10 mouse cellular contexts compared by ENCODE assay signal in the genomic region with DNA sequence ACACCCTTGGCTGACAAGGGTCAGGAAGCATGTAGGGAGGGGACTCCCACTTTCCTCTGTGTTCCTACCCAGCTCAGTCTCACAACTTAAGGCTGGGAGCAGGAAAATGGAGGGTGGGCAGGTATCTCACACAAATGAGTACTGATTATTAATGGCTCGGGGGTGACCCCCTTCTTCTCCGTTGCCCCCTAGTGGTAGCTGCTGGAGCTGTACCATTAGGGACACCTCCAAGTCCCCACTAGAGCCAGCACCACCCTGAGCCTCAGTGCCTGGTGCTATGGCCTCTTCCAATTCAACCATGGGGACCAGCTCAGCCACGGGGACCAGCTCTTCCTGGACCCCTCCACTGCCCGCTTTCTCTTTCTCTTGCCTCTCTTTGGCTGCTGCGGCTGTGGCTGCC. TPM values are rescaled to one million over a fixed set of nuclear protein-coding genes. Genes with fewer than 3 reads are reported as not detected.
DNase-seq lines count a peak whose midpoint lies in the region; ATAC-seq and TF ChIP-seq lines count a peak whose summit lies in the region.
"Had no signal": no experiment of that assay in that cellular context is flagged by ENCODE, and none has a peak within 500 bp of the region (broad histone marks: within the 10 kb centered on the region; RNA-seq: fewer than 3 reads in every experiment).

No protein-coding gene starts in this region.

- intact Hi-C loops in left cerebral cortex, postnatal 36 days (cut with DNase I), result no loop called here

- no peaks in the 10 kb centered on the region for H3K4me1 ChIP-seq in hindbrain, embryonic 11.5 days (replicated peaks; ENCODE audit: control insufficient read depth, insufficient read depth, low read length)
- peaks cover 2% of the 10 kb centered on the region; the same call in 1 of the 2 replicates for H3K4me1 ChIP-seq in hindbrain, embryonic 13.5 days (replicated peaks)
- H3K4me1 ChIP-seq in liver, embryonic 16.5 days (ENCODE audit: control insufficient read depth, low read depth, low read length), result peaks cover 12% of the 10 kb centered on the region
- H3K4me1 ChIP-seq in spleen, adult 2 months (ENCODE audit: control insufficient read depth, insufficient read depth, insufficient read length), result peaks cover 9% of the 10 kb centered on the region; the same call in 1 of the 2 replicates

- DNase-seq in hindbrain, embryonic 11.5 days (ENCODE audit: low spot score), result peak; percentile 51
- peak; percentile 83 to 85 for DNase-seq in B cell, adult 2 months
- DNase-seq in MN1 (ENCODE audit: low spot score), result peak; percentile 36
- peak in 1 of 2 experiments; percentile 71 for DNase-seq in spleen, adult 2 months (ENCODE audit: low read depth in 1 of 2, low spot score in 2 of 2)
- no peak for DNase-seq in left cerebral cortex, postnatal 36 days (ENCODE audit: low spot score in 2 of 2)

- ATAC-seq in hindbrain, embryonic 11.5 days (ENCODE audit: low FRiP score), result no peak
- no peak for ATAC-seq in hindbrain, embryonic 13.5 days (ENCODE audit: low FRiP score)
- peak; percentile 74 for ATAC-seq in erythroid progenitor cell, adult 5-6 weeks (replicated peaks; ENCODE audit: low FRiP score, poor library complexity, severe bottlenecking)
- peak; percentile 24; the same call in 1 of the 2 replicates for ATAC-seq in liver, embryonic 16.5 days (ENCODE audit: low read depth)

- peak; percentile 42; the same call in 1 of the 2 replicates for TF ChIP-seq CTCF in spleen, adult 2 months (IDR thresholded peaks at IDR 0.05; ENCODE audit: extremely low read depth, insufficient read depth, insufficient read length, insufficient replicate concordance)

- no peak overlapping the region for H3K27ac ChIP-seq in hindbrain, embryonic 11.5 days (ENCODE audit: low read depth, low read length)
- no peak overlapping the region for H3K27ac ChIP-seq in hindbrain, embryonic 13.5 days
- no peak overlapping the region for H3K27ac ChIP-seq in liver, embryonic 16.5 days (ENCODE audit: low read length)
- no peak overlapping the region for H3K27ac ChIP-seq in spleen, adult 2 months (ENCODE audit: insufficient read depth, low read length)

- H3K4me3 ChIP-seq in hindbrain, embryonic 11.5 days (ENCODE audit: low read depth, low read length), result no peak overlapping the region
- no peak overlapping the region for H3K4me3 ChIP-seq in hindbrain, embryonic 13.5 days
- H3K4me3 ChIP-seq in liver, embryonic 16.5 days (ENCODE audit: low read depth, low read length), result no peak overlapping the region
- no peak overlapping the region for H3K4me3 ChIP-seq in spleen, adult 2 months (ENCODE audit: extremely low read depth, insufficient read depth, insufficient read length)
- H3K4me3 ChIP-seq: embryonic facial prominence, embryonic 15.5 days; limb, embryonic 13.5 days had no signal

- TF ChIP-seq POLR2A in spleen, adult 2 months (IDR thresholded peaks at IDR 0.05; ENCODE audit: low read depth, low read length), result no peak

- peaks cover 12% of the 10 kb centered on the region for H3K36me3 ChIP-seq in hindbrain, embryonic 11.5 days (ENCODE audit: control insufficient read depth, insufficient read depth, low read length)
- peaks cover 62% of the 10 kb centered on the region for H3K36me3 ChIP-seq in hindbrain, embryonic 13.5 days
- peaks cover 26% of the 10 kb centered on the region for H3K36me3 ChIP-seq in liver, embryonic 16.5 days (ENCODE audit: control insufficient read depth, insufficient read depth)
- peaks cover 23% of the 10 kb centered on the region for H3K36me3 ChIP-seq in spleen, adult 2 months (ENCODE audit: control insufficient read depth, insufficient read depth, low read length)

- H3K9ac ChIP-seq in hindbrain, embryonic 11.5 days (ENCODE audit: low read depth, low read length), result no peak overlapping the region
- H3K9ac ChIP-seq in hindbrain, embryonic 13.5 days, result no peak overlapping the region
- H3K9ac ChIP-seq in liver, embryonic 16.5 days (ENCODE audit: low read depth, low read length), result no peak overlapping the region
- H3K9ac ChIP-seq: embryonic facial prominence, embryonic 15.5 days; limb, embryonic 13.5 days had no signal

- H3K4me2 ChIP-seq in hindbrain, embryonic 11.5 days (replicated peaks; ENCODE audit: low read depth, low read length), result no peak overlapping the region
- no peak overlapping the region for H3K4me2 ChIP-seq in hindbrain, embryonic 13.5 days
- no peak overlapping the region for H3K4me2 ChIP-seq in liver, embryonic 16.5 days (ENCODE audit: low read depth, low read length)
- H3K4me2 ChIP-seq: embryonic facial prominence, embryonic 15.5 days; limb, embryonic 13.5 days had no signal

- H3K9me3 ChIP-seq in hindbrain, embryonic 11.5 days (ENCODE audit: control insufficient read depth, low read length), result no peaks in the 10 kb centered on the region
- H3K9me3 ChIP-seq in hindbrain, embryonic 13.5 days, result no peaks in the 10 kb centered on the region
- H3K9me3 ChIP-seq in liver, embryonic 16.5 days (replicated peaks; ENCODE audit: control insufficient read depth, low read length), result no peaks in the 10 kb centered on the region
- H3K9me3 ChIP-seq: embryonic facial prominence, embryonic 15.5 days; limb, embryonic 13.5 days had no signal

- H3K27me3 ChIP-seq in hindbrain, embryonic 11.5 days (ENCODE audit: control insufficient read depth, insufficient read depth, low read length), result no peaks in the 10 kb centered on the region
- H3K27me3 ChIP-seq in hindbrain, embryonic 13.5 days, result no peaks in the 10 kb centered on the region
- no peaks in the 10 kb centered on the region for H3K27me3 ChIP-seq in liver, embryonic 16.5 days (ENCODE audit: control insufficient read depth, insufficient read depth, low read depth, low read length)
- no peaks in the 10 kb centered on the region for H3K27me3 ChIP-seq in spleen, adult 2 months (ENCODE audit: control insufficient read depth, insufficient read depth, low read length)
- H3K27me3 ChIP-seq: embryonic facial prominence, embryonic 15.5 days; limb, embryonic 13.5 days had no signal

- WGBS in hindbrain, embryonic 11.5 days, result 72% methylated on average over 5 of the region's 5 CpGs
- WGBS in hindbrain, embryonic 13.5 days, result 68% methylated on average over 5 of the region's 5 CpGs
- 54% methylated on average over 5 of the region's 5 CpGs for WGBS in liver, embryonic 16.5 days (ENCODE audit: insufficient replicate concordance)
- WGBS in spleen, adult 2 months, result 46% methylated on average over 5 of the region's 5 CpGs

RNA-seq across cellular contexts. Expression of gene Atp2a1, which starts 4.4 kb away (rescaled TPM):
- polyA plus RNA-seq in hindbrain, embryonic 11.5 days (2014; fragmentation: Nextera tagmentation; extraction: Ambion mirVana), result 2.7 and 3.0 TPM in 2 replicates
- 1.5 and 4.1 TPM in 2 replicates for polyA plus RNA-seq in hindbrain, embryonic 13.5 days (2015; fragmentation: Nextera tagmentation; extraction: Ambion mirVana)
- 2.2 TPM in 1 of 2 replicates, not detected in the other for total RNA-seq in erythroid progenitor cell, adult 5-6 weeks (2015; ENCODE audit: low replicate concordance)
- not detected in 2 replicates for total RNA-seq in erythroid progenitor cell, adult 5-6 weeks (2017; ENCODE audit: low replicate concordance)
- polyA plus RNA-seq in liver, embryonic 16.5 days (2015; fragmentation: Nextera tagmentation; extraction: Ambion mirVana), result 8.7 and 22.0 TPM in 2 replicates
- polyA plus RNA-seq in spleen, adult 2 months (2012; rRNA removed), result 2.4 and 2.6 TPM in 2 replicates
- under 1 TPM in 1 of 2 experiments, not detected in 1; 0.54 TPM for total RNA-seq in left cerebral cortex, postnatal 36 days (2021)

RNA-seq across cellular contexts. Expression of gene Sh2b1, which starts 8.0 kb away (rescaled TPM):
- polyA plus RNA-seq in hindbrain, embryonic 11.5 days (2014; fragmentation: Nextera tagmentation; extraction: Ambion mirVana), result 38.0 and 41.0 TPM in 2 replicates
- 63.7 and 64.5 TPM in 2 replicates for polyA plus RNA-seq in hindbrain, embryonic 13.5 days (2015; fragmentation: Nextera tagmentation; extraction: Ambion mirVana)
- total RNA-seq in erythroid progenitor cell, adult 5-6 weeks (2015; ENCODE audit: low replicate concordance), result 4.7 and 12.6 TPM in 2 replicates
- total RNA-seq in erythroid progenitor cell, adult 5-6 weeks (2017; ENCODE audit: low replicate concordance), result 4.1 and 4.6 TPM in 2 replicates
- 14.2 and 14.5 TPM in 2 replicates for polyA plus RNA-seq in liver, embryonic 16.5 days (2015; fragmentation: Nextera tagmentation; extraction: Ambion mirVana)
- 53.4 and 67.4 TPM in 2 replicates for polyA plus RNA-seq in spleen, adult 2 months (2012; rRNA removed)
- total RNA-seq in left cerebral cortex, postnatal 36 days (2021), result 10 to 100 TPM; 68.5 to 73.5 TPM

RNA-seq across cellular contexts. Expression of gene Tufm, which starts 19.9 kb away (rescaled TPM):
- 140 and 147 TPM in 2 replicates for polyA plus RNA-seq in hindbrain, embryonic 11.5 days (2014; fragmentation: Nextera tagmentation; extraction: Ambion mirVana)
- 118 and 120 TPM in 2 replicates for polyA plus RNA-seq in hindbrain, embryonic 13.5 days (2015; fragmentation: Nextera tagmentation; extraction: Ambion mirVana)
- total RNA-seq in erythroid progenitor cell, adult 5-6 weeks (2015; ENCODE audit: low replicate concordance), result 23.8 and 28.1 TPM in 2 replicates
- 10.7 and 11.6 TPM in 2 replicates for total RNA-seq in erythroid progenitor cell, adult 5-6 weeks (2017; ENCODE audit: low replicate concordance)
- polyA plus RNA-seq in liver, embryonic 16.5 days (2015; fragmentation: Nextera tagmentation; extraction: Ambion mirVana), result 81.0 and 84.0 TPM in 2 replicates
- polyA plus RNA-seq in spleen, adult 2 months (2012; rRNA removed), result 51.8 and 58.1 TPM in 2 replicates
- 10 to 100 TPM; 77.2 to 81.6 TPM for total RNA-seq in left cerebral cortex, postnatal 36 days (2021)

RNA-seq across cellular contexts. Expression of gene Atxn2l, which starts 36.0 kb away (rescaled TPM):
- polyA plus RNA-seq in hindbrain, embryonic 11.5 days (2014; fragmentation: Nextera tagmentation; extraction: Ambion mirVana), result 54.5 and 55.1 TPM in 2 replicates
- polyA plus RNA-seq in hindbrain, embryonic 13.5 days (2015; fragmentation: Nextera tagmentation; extraction: Ambion mirVana), result 61.6 and 65.4 TPM in 2 replicates
- total RNA-seq in erythroid progenitor cell, adult 5-6 weeks (2015; ENCODE audit: low replicate concordance), result 94.7 and 95.1 TPM in 2 replicates
- 71.8 and 75.6 TPM in 2 replicates for total RNA-seq in erythroid progenitor cell, adult 5-6 weeks (2017; ENCODE audit: low replicate concordance)
- 21.6 and 24.5 TPM in 2 replicates for polyA plus RNA-seq in liver, embryonic 16.5 days (2015; fragmentation: Nextera tagmentation; extraction: Ambion mirVana)
- polyA plus RNA-seq in spleen, adult 2 months (2012; rRNA removed), result 208 and 311 TPM in 2 replicates
- 100 to 1,000 TPM; 102 to 144 TPM for total RNA-seq in left cerebral cortex, postnatal 36 days (2021)

RNA-seq across cellular contexts. Expression of gene Rabep2, which starts 38.7 kb away (rescaled TPM):
- polyA plus RNA-seq in hindbrain, embryonic 11.5 days (2014; fragmentation: Nextera tagmentation; extraction: Ambion mirVana), result 19.5 and 20.2 TPM in 2 replicates
- polyA plus RNA-seq in hindbrain, embryonic 13.5 days (2015; fragmentation: Nextera tagmentation; extraction: Ambion mirVana), result 24.3 and 26.8 TPM in 2 replicates
- 4.3 and 8.0 TPM in 2 replicates for total RNA-seq in erythroid progenitor cell, adult 5-6 weeks (2015; ENCODE audit: low replicate concordance)
- 1.4 and 7.2 TPM in 2 replicates for total RNA-seq in erythroid progenitor cell, adult 5-6 weeks (2017; ENCODE audit: low replicate concordance)
- 6.0 and 6.3 TPM in 2 replicates for polyA plus RNA-seq in liver, embryonic 16.5 days (2015; fragmentation: Nextera tagmentation; extraction: Ambion mirVana)
- 60.3 and 73.9 TPM in 2 replicates for polyA plus RNA-seq in spleen, adult 2 months (2012; rRNA removed)
- total RNA-seq in left cerebral cortex, postnatal 36 days (2021), result 10 to 100 TPM; 11.0 to 11.6 TPM

Comparison
In these comparisons a context has a peak if more than half of its experiments do, and no peak if none do; other contexts are left out.
1. ATAC-seq: peak in erythroid progenitor cell, adult 5-6 weeks (single experiment) and liver, embryonic 16.5 days (single experiment); none in hindbrain, embryonic 11.5 days (single experiment) and hindbrain, embryonic 13.5 days (single experiment).
2. DNase-seq: peak in hindbrain, embryonic 11.5 days (single experiment), B cell, adult 2 months (2 of 2) and MN1 (single experiment); none in left cerebral cortex, postnatal 36 days (0 of 2).